15 mouse cellular contexts compared by ENCODE assay signal in genomic region chr12:40414682-40415311, GRCm38 (mm10). TPM values are rescaled to one million over a fixed set of nuclear protein-coding genes. Genes with fewer than 3 reads are reported as not detected.
DNase-seq lines count a peak whose midpoint lies in the region; ATAC-seq and TF ChIP-seq lines count a peak whose summit lies in the region.
"Had no signal": no experiment of that assay in that cellular context is flagged by ENCODE, and none has a peak within 500 bp of the region (broad histone marks: within the 10 kb centered on the region; RNA-seq: fewer than 3 reads in every experiment).

No protein-coding gene starts in this region.

- no peak overlapping the region for H3K27ac ChIP-seq in testis, adult 2 months (ENCODE audit: control insufficient read depth, insufficient read depth, low read depth, low read length)
- peak overlapping the region; percentile 42; the same call in 1 of the 2 replicates for H3K27ac ChIP-seq in midbrain, embryonic 12.5 days (replicated peaks)
- no peak overlapping the region for H3K27ac ChIP-seq in lung, postnatal 0 days (ENCODE audit: low read length)
- H3K27ac ChIP-seq: embryonic facial prominence, embryonic 12.5 days; limb, embryonic 12.5 days; macrophage had no signal

- H3K4me3 ChIP-seq in testis, adult 2 months (ENCODE audit: control insufficient read depth, low read depth, low read length): peak overlapping the region; percentile 68
- H3K4me3 ChIP-seq in midbrain, embryonic 12.5 days: no peak overlapping the region
- H3K4me3 ChIP-seq in lung, postnatal 0 days (ENCODE audit: low read depth, low read length): no peak overlapping the region
- H3K4me3 ChIP-seq: embryonic facial prominence, embryonic 12.5 days; limb, embryonic 12.5 days had no signal

- WGBS in midbrain, embryonic 12.5 days: 36% methylated on average over 5 of the region's 5 CpGs
- 78% methylated on average over 5 of the region's 5 CpGs for WGBS in lung, postnatal 0 days

- peak; percentile 42 to 71 for DNase-seq in frontal cortex, adult 2 months (ENCODE audit: extremely low spot score in 1 of 2, low spot score in 1 of 2)
- DNase-seq in frontal cortex, postnatal 10 days (ENCODE audit: low spot score in 2 of 2): no peak
- DNase-seq in testis, postnatal 14 days (ENCODE audit: low spot score): no peak
- DNase-seq in telencephalon, adult 2 months (ENCODE audit: low read depth, low spot score): peak; percentile 86
- no peak for DNase-seq in adrenal gland, postnatal 14 days
- DNase-seq in lung, postnatal 0 days (ENCODE audit: low spot score): no peak
- DNase-seq: cerebellum, adult 18-20 months; heart, adult 18-20 months; kidney, adult 18-20 months had no signal

- no peak for TF ChIP-seq CTCF in testis, adult 2 months (IDR thresholded peaks at IDR 0.05; ENCODE audit: control insufficient read depth, insufficient read depth, insufficient replicate concordance, low read depth, low read length)
- no peak for TF ChIP-seq CTCF in lung, postnatal 0 days (IDR thresholded peaks at IDR 0.05)

- peaks cover 2% of the 10 kb centered on the region for H3K4me1 ChIP-seq in testis, adult 2 months (ENCODE audit: control insufficient read depth, insufficient read depth, low read length)
- peaks cover 11% of the 10 kb centered on the region for H3K4me1 ChIP-seq in midbrain, embryonic 12.5 days
- peaks cover 2% of the 10 kb centered on the region; the same call in 1 of the 2 replicates for H3K4me1 ChIP-seq in lung, postnatal 0 days (ENCODE audit: insufficient read depth, low read depth, low read length)
- H3K4me1 ChIP-seq: embryonic facial prominence, embryonic 12.5 days; limb, embryonic 12.5 days had no signal

- TF ChIP-seq POLR2A in testis, adult 2 months (IDR thresholded peaks at IDR 0.05; ENCODE audit: control insufficient read depth, low read depth, low read length): no peak

- H3K9me3 ChIP-seq in midbrain, embryonic 12.5 days: no peaks in the 10 kb centered on the region
- H3K9me3 ChIP-seq in lung, postnatal 0 days (ENCODE audit: low read length): no peaks in the 10 kb centered on the region
- H3K9me3 ChIP-seq: G1E; limb, embryonic 12.5 days had no signal

- ATAC-seq in midbrain, embryonic 12.5 days (ENCODE audit: low FRiP score, low read depth): peak; percentile 74; the same call in 1 of the 2 replicates
- ATAC-seq in lung, postnatal 0 days: no peak

- H3K4me2 ChIP-seq in midbrain, embryonic 12.5 days (replicated peaks): peak overlapping the region; percentile 21
- H3K4me2 ChIP-seq in lung, postnatal 0 days (replicated peaks; ENCODE audit: low read depth, low read length): no peak overlapping the region
- H3K4me2 ChIP-seq: embryonic facial prominence, embryonic 12.5 days; limb, embryonic 12.5 days had no signal

- no peak for TF ChIP-seq EP300 in lung, postnatal 0 days (IDR thresholded peaks at IDR 0.05)

- no peak overlapping the region for H3K9ac ChIP-seq in midbrain, embryonic 12.5 days (replicated peaks)
- H3K9ac ChIP-seq in lung, postnatal 0 days (replicated peaks; ENCODE audit: low read depth): no peak overlapping the region
- H3K9ac ChIP-seq: embryonic facial prominence, embryonic 12.5 days; limb, embryonic 12.5 days had no signal

- no peaks in the 10 kb centered on the region for H3K27me3 ChIP-seq in testis, adult 2 months (ENCODE audit: control insufficient read depth, insufficient read depth, low read length)
- no peaks in the 10 kb centered on the region for H3K27me3 ChIP-seq in midbrain, embryonic 12.5 days
- H3K27me3 ChIP-seq in lung, postnatal 0 days (replicated peaks; ENCODE audit: insufficient read depth, low read length): no peaks in the 10 kb centered on the region
- H3K27me3 ChIP-seq: embryonic facial prominence, embryonic 12.5 days; limb, embryonic 12.5 days had no signal

- H3K36me3 ChIP-seq in testis, adult 2 months (ENCODE audit: control insufficient read depth, insufficient read depth, low read length): no peaks in the 10 kb centered on the region
- 0 out of 2 replicates have a peak, but pooled peaks cover 2% of the 10 kb centered on the region for H3K36me3 ChIP-seq in midbrain, embryonic 12.5 days
- H3K36me3 ChIP-seq in lung, postnatal 0 days (ENCODE audit: insufficient read depth, low read length): no peaks in the 10 kb centered on the region

RNA-seq across cellular contexts. Expression of gene Zfp277, which starts 30.9 kb away (rescaled TPM):
- 17.0 and 17.3 TPM in 2 replicates for polyA plus RNA-seq in frontal cortex, adult 2 months (2012; rRNA removed)
- polyA plus RNA-seq in testis, adult 2 months (2012; rRNA removed): 2.4 and 3.2 TPM in 2 replicates
- polyA plus RNA-seq in midbrain, embryonic 12.5 days (2016; fragmentation: Nextera tagmentation; extraction: Ambion mirVana): 30.3 and 30.5 TPM in 2 replicates
- 15.4 and 18.0 TPM in 2 replicates for total RNA-seq in adrenal gland, postnatal 14 days (2021)
- 25.8 and 30.1 TPM in 2 replicates for polyA plus RNA-seq in lung, postnatal 0 days (2015; fragmentation: Nextera tagmentation; extraction: Ambion mirVana)

RNA-seq across cellular contexts. Expression of gene Dock4, which starts 31.0 kb away (rescaled TPM):
- polyA plus RNA-seq in frontal cortex, adult 2 months (2012; rRNA removed): 26.9 and 28.8 TPM in 2 replicates
- 0.56 and 0.59 TPM in 2 replicates for polyA plus RNA-seq in testis, adult 2 months (2012; rRNA removed)
- 32.8 and 34.2 TPM in 2 replicates for polyA plus RNA-seq in midbrain, embryonic 12.5 days (2016; fragmentation: Nextera tagmentation; extraction: Ambion mirVana)
- 19.7 and 19.9 TPM in 2 replicates for total RNA-seq in adrenal gland, postnatal 14 days (2021)
- 18.5 and 23.4 TPM in 2 replicates for polyA plus RNA-seq in lung, postnatal 0 days (2015; fragmentation: Nextera tagmentation; extraction: Ambion mirVana)

Comparison
In these comparisons a context has a peak if more than half of its experiments do, and no peak if none do; other contexts are left out.
1. DNase-seq: peak in frontal cortex, adult 2 months (2 of 2) and telencephalon, adult 2 months (single experiment); none in frontal cortex, postnatal 10 days (0 of 2), testis, postnatal 14 days (single experiment), adrenal gland, postnatal 14 days (single experiment) and lung, postnatal 0 days (single experiment).
2. RNA of gene Dock4, which starts 31.0 kb away (polyA plus RNA-seq): 32.8 to 34.2 TPM in midbrain, embryonic 12.5 days, 26.9 to 28.8 TPM in frontal cortex, adult 2 months and 18.5 to 23.4 TPM in lung, postnatal 0 days; 0.56 to 0.59 TPM in testis, adult 2 months; every median in the first group is over 10 times any median in the second.